Mouse (Mus musculus): Measurements from ENCODE around the gene 2310022B05Rik. TPM values are rescaled to one million over a fixed set of nuclear protein-coding genes. Genes with fewer than 3 reads are reported as not detected.

2310022B05Rik gene
- polyA plus RNA-seq, 3 experiments from 2014 or later: 0.60 to 1.6 (median 1.6) TPM

DNA sequence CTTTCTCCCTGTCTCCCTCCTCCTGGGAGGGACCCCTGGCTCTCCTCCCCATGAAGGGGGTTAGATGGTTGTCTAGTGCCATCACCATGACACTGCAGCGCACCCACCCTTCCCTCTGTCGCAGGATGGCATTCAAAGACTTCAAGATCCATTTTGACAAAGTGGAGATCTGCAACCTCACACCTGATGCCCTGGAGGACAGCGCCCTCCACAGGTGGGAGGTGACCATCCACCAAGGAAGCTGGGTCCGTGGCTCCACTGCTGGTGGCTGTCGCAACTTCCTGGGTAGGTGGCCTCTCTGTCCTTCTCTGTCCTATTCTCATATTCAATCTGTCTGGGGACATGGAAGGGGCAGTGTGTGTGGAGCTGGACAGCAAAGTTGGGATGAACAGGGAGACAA is 59.1 kb downstream of the 2310022B05Rik start:
- ATAC-seq: no peak

DNA sequence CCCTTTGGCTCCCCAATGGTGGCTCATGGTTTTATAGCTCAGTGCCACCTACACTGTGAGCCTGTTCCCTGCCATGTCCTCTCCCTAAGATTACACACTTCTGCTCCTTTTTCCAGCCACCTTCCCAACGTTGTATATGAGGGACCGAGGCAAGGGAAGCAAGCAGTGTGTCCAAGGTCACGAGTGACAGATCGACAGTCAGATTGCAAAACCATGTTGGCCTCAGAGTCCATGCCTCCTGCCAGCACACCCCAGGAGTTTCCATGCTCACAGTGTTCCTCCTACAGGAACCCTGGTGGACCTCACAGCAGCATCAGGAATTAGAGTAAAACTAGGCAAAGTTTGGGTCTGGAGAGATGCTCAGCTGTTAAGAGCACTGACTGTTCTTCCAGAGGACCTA is 73.8 kb downstream of the 2310022B05Rik start:
- no peak for ATAC-seq

DNA sequence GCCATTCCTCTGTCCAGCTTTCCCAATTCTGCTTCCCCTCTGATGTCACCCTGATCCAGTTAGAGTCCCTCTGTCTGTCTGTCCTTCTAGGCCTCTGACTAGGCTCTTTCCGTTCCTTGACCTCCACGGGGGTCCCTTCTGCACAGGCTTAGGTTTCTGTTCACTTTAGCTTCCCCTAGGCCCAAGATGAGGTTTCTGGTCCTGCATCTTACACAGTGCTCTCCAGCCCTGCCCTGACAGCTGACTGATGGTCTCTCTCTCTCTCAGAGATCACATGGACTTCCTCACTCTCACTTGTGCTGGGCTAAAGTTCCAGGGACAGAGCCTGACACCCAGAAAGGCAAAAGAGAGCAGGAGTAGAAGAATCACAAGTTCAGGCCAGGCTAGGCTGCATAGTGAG is 76.6 kb downstream of the 2310022B05Rik start:
- ATAC-seq: no peak

Other genes with a start within 250 kb of the 2310022B05Rik start
- not detected for gene Pgbd5, start 223.7 kb downstream of the 2310022B05Rik start, polyA plus RNA-seq (2017; shearing (Covaris generic))
- 10 to 100 TPM; 41.3 to 44.4 (median 42.9) TPM for gene Cog2, start 142.6 kb downstream of the 2310022B05Rik start, polyA plus RNA-seq (2017; shearing (Covaris generic))
- not detected for gene Agt, start 93.7 kb downstream of the 2310022B05Rik start, polyA plus RNA-seq (2017; shearing (Covaris generic))
- gene Capn9, start 87.3 kb downstream of the 2310022B05Rik start, polyA plus RNA-seq (2017; shearing (Covaris generic)): not detected
- 10 to 100 TPM; 26.1 to 40.4 (median 39.4) TPM for gene Ttc13, start 58.6 kb upstream of the 2310022B05Rik start, polyA plus RNA-seq (2017; shearing (Covaris generic))
- gene Arv1, start 58.8 kb upstream of the 2310022B05Rik start, polyA plus RNA-seq (2017; shearing (Covaris generic)): 10 to 100 TPM; 19.0 to 33.2 (median 27.3) TPM
- gene Fam89a, start 88.5 kb upstream of the 2310022B05Rik start, polyA plus RNA-seq (2017; shearing (Covaris generic)): under 1 TPM in 2 of 3 experiments, not detected in 1; 0.75 to 0.80 TPM
- gene Trim67, start 129.7 kb upstream of the 2310022B05Rik start, polyA plus RNA-seq (2017; shearing (Covaris generic)): not detected
- gene Gnpat, start 199.7 kb upstream of the 2310022B05Rik start, polyA plus RNA-seq (2017; shearing (Covaris generic)): 10 to 100 TPM; 31.4 to 39.2 (median 38.9) TPM
- gene 2810004N23Rik, start 199.8 kb upstream of the 2310022B05Rik start, polyA plus RNA-seq (2017; shearing (Covaris generic)): 10 to 100 TPM; 29.1 to 31.9 (median 31.8) TPM
- 1 to 10 TPM; 5.8 to 8.6 (median 6.9) TPM for gene Exoc8, start 234.3 kb upstream of the 2310022B05Rik start, polyA plus RNA-seq (2017; shearing (Covaris generic))
- 1 to 10 TPM; 5.9 to 7.6 (median 7.4) TPM for gene Sprtn, start 234.5 kb upstream of the 2310022B05Rik start, polyA plus RNA-seq (2017; shearing (Covaris generic))